Mouse (Mus musculus): Measurements from ENCODE around the gene Gif. TPM values are rescaled to one million over a fixed set of nuclear protein-coding genes. Genes with fewer than 3 reads are reported as not detected.

Gene Gif
- polyA plus RNA-seq, 1 experiment from 2014 or later, result not detected

DNA sequence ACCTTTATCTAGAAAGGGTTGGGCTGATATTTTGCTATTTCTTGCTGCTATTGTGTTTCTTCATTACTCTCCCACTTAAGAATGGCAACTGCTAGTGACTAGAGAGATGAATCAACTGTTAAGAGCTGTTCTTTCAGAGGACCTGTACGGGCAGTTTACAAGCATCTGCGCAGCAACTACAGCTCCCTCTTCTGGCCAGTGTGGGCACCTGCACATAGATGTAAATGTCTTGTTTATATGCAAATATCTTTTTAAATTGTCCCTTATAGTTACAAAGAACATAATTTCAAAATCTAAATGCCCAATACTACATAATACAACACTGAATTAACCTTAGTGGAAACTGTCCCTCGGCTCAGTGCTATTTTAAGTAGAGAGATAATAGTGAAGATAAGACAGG is 20.8 kb downstream of the Gif start:
- H3K27me3 ChIP-seq, result peaks cover 10% of the 10 kb centered on the region
- peaks cover 9% of the 10 kb centered on the region for H3K4me1 ChIP-seq
- no peak overlapping the region for H3K4me3 ChIP-seq
- no peak for ATAC-seq (ENCODE audit: low FRiP score, low read depth)
- no peak overlapping the region for H3K27ac ChIP-seq (replicated peaks)
- no peak overlapping the region for H3K4me2 ChIP-seq (replicated peaks)
- H3K36me3 ChIP-seq, result peaks cover 6% of the 10 kb centered on the region
- H3K9ac ChIP-seq (replicated peaks), result no peak overlapping the region
- 18% methylated on average over 3 of the region's 3 CpGs for WGBS
- H3K9me3 ChIP-seq, result no peaks in the 10 kb centered on the region

DNA sequence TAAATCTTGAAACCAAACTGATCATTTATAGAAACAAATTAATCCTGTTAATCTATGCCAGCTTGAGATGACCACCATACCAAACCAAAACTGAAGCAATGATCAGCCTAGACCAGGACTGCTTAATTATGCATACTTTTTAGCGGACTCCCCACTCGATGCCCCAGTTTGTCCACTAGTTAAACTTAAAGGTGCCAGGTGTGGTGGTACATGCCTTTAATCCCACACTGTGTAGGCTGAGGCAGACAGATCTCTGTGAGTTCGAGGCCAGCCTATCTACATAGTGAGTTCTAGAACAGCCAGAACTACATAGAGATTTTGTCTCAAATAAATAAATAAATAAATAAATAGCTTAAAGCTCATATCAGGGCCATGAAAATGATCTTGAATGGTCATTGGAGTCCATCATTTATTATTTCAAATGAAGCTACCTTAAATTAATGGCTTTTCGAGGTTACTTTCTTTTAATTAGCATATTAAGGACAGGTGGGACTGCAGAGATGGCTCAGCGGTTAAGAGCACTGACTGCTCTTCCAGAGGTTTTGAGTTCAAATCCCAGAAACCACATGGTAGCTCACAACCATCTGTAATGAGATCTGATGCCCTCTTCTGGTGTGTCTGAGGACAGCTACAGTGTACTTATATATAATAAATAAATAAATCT is 22.0 kb downstream of the Gif start:
- Histone ChIP-seq H3K9me3 (no peaks in the 10 kb centered on the region), H3K36me3 (peaks cover 18% of the 10 kb centered on the region), H3K4me3 (no peak overlapping the region), H3K4me1 (peaks cover 9% of the 10 kb centered on the region), H3K4me2 (replicated peaks) (peak overlapping the region; percentile 80), H3K27me3 (peaks cover 10% of the 10 kb centered on the region), H3K9ac (replicated peaks) (no peak overlapping the region), H3K27ac (replicated peaks) (no peak overlapping the region)
- 86% methylated on average over 5 of the region's 5 CpGs for WGBS
- no peak for ATAC-seq (ENCODE audit: low FRiP score, low read depth)

DNA sequence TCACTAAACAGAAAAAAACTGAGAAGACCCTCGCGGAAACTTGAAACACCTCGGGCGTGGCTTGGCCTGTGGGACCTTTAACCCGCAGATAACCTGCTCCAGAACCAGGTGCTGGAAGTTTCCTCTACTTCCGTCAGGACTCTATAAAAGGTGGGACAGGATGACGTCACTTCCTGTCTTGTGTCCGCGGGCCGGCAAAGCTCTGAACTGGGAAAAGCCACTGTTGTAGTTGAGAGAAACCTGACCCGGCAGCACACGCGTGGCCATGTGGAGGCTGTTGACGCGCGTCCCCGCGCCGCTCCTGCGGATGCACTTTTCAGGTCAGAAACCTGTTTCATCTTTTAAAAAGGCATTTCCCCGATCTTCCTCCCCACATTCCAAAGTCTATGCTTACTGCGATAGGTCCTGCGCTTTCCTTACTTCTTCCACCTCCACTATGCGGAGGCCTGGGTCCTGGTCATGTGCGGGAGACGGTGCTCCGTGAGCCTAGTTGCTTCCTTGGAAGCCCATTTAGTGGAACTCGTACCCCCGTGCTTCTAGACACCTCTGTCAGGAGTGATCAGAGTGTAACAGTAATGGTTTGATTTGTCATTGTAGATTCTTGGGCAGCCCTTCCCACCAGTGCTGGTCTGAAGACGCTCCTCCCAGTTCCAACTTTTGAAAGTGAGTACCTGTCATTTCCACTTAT is 23.0 kb downstream of the Gif start, which contains the start of gene Mrpl16:
Mrpl16 (plus strand) TSS at position 187 of the 688 bp plus-strand sequence.
- 2% methylated on average over 30 of the region's 30 CpGs for WGBS
- H3K4me1 ChIP-seq, result peaks cover 9% of the 10 kb centered on the region
- peak within 1 kb of the TSS; percentile 80 for H3K4me2 ChIP-seq (replicated peaks)
- H3K27me3 ChIP-seq, result peaks cover 10% of the 10 kb centered on the region
- ATAC-seq (ENCODE audit: low FRiP score, low read depth), result peak; percentile 93
- peak within 1 kb of the TSS; percentile 72 for H3K9ac ChIP-seq (replicated peaks)
- no peak within 1 kb of the TSS for H3K27ac ChIP-seq (replicated peaks)
- no peaks in the 10 kb centered on the region for H3K9me3 ChIP-seq
- H3K36me3 ChIP-seq, result peaks cover 28% of the 10 kb centered on the region
- H3K4me3 ChIP-seq, result peak within 1 kb of the TSS; percentile 61

DNA sequence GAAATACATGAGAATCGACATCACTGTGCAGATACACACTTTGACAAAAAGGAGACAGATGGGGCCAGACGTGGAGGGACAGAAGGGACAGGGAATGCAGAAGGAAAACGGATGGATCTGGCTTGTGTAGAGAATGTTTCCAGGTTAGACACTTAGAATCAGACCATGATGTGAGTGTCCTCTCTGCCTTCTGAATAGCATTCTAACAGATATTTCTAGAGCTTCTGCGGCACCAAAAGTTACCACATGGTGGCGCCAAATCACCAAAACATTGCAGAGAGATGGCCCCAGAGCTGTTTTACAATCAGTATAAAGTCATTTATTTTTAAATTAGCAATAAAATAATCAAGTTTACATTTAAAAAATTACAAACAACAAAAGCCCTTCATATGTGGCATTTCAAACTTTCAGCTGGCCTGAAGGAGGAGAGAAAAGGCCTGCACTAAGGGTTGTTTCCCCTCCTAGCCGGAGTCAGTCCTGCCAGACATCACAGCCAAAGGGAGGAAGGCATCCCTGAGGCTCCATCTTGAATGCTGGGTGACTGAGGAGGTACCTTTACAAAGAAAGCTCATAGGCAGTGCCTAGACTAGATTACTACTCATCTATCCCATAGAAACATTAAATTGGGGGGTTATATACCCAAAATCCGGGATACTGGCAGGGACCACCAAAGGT is 30.0 kb downstream of the Gif start:
- no peak overlapping the region for H3K9ac ChIP-seq (replicated peaks)
- H3K27ac ChIP-seq (replicated peaks), result no peak overlapping the region
- peaks cover 41% of the 10 kb centered on the region for H3K36me3 ChIP-seq
- H3K9me3 ChIP-seq, result no peaks in the 10 kb centered on the region
- peak; percentile 74 for ATAC-seq (ENCODE audit: low FRiP score, low read depth)
- H3K27me3 ChIP-seq, result no peaks in the 10 kb centered on the region
- H3K4me1 ChIP-seq, result no peaks in the 10 kb centered on the region
- 61% methylated on average over 7 of the region's 7 CpGs for WGBS
- H3K4me3 ChIP-seq, result no peak overlapping the region
- H3K4me2 ChIP-seq (replicated peaks), result no peak overlapping the region

DNA sequence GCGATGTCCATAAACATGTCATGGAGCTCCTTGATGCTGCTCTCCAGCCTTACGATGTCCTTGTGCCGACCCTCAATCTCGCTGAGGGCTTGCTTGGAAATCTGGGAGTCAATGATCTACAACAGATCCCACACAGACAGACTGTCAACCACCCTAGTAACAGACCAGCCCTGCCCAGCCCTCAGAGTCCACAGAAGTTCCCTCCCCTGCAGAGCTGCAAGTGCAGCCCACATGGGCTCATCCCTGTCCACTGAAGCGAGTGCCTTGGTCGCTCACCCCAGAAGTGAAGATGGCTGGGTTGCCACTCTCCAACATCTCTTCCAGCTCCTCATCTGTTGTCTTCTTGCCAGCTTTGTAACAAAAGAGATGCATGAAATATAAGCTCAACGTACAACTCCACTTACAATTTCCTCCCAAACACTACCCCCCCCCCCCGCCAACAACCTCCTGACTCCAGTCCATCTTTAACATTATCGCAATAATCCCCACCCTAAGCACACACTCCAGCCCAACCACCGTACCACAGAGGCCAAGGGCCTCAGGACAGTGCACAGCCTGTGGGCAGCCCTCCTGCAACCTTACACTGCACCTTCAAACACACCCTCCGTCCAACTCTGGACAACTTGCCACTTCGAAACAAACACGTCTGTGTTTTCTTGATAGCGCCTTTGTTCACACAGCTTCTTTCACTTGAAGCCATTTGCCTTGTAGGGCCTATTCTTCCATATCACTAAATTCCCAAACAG is 38.2 kb downstream of the Gif start:
- ATAC-seq (ENCODE audit: low FRiP score, low read depth), result no peak
- WGBS, result 94% methylated on average over 14 of the region's 14 CpGs

DNA sequence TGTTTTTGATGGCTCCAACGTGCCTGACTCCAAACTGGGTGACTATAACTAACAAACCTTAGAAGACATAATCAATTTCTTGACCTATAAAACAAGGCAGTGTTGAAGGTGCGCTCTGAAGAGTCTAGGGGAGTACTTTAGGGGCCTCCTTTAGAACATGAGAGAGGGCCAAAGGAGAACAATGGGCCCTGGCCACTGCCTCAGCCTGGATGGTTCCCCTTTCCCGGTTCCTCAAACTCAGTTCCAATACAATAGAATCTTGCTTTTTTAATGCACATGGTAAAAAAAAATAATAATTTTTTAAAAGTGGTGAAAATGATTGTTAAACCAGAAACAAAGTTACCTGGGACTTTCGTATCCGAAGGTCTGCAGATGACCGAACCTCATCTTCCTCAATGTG is 40.5 kb downstream of the Gif start:
- Histone ChIP-seq H3K9ac (replicated peaks) (no peak overlapping the region), H3K27ac (replicated peaks) (no peak overlapping the region), H3K4me1 (no peaks in the 10 kb centered on the region), H3K9me3 (no peaks in the 10 kb centered on the region), H3K4me2 (replicated peaks) (no peak overlapping the region), H3K36me3 (0 out of 2 replicates have a peak, but pooled peaks cover 2% of the 10 kb centered on the region), H3K27me3 (no peaks in the 10 kb centered on the region), H3K4me3 (no peak overlapping the region)
- 92% methylated on average over 6 of the region's 6 CpGs for WGBS
- ATAC-seq (ENCODE audit: low FRiP score, low read depth), result no peak

More for the DNA sequence above, 38.2 kb downstream of the Gif start:
- Histone ChIP-seq H3K4me1 (no peaks in the 10 kb centered on the region), H3K36me3 (0 out of 2 replicates have a peak, but pooled peaks cover 5% of the 10 kb centered on the region), H3K9ac (replicated peaks) (no peak overlapping the region), H3K4me3 (no peak overlapping the region), H3K4me2 (replicated peaks) (no peak overlapping the region), H3K27ac (replicated peaks) (no peak overlapping the region), H3K9me3 (no peaks in the 10 kb centered on the region), H3K27me3 (no peaks in the 10 kb centered on the region)

DNA sequence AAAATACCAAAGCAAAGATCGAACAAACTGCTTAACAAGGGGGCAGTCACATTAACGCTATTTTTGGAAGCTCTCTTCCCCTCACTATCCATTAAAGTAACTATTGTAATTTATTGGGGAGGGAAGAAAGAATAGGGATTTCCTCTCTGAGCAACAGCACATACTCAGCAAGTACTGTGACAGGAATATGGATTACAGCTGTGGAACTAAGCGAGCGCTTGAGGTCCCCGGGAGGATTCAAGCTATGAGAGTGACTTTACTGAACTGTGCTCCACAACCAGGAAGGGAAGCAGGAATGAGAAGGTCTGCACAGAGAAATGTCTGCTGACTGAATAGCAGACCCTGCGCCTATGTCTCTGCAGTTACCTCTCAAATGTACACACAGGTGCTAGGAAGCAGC is 41.5 kb downstream of the Gif start:
- ATAC-seq (ENCODE audit: low FRiP score, low read depth), result no peak
- no peak overlapping the region for H3K4me2 ChIP-seq (replicated peaks)
- H3K4me1 ChIP-seq, result no peaks in the 10 kb centered on the region
- H3K27me3 ChIP-seq, result no peaks in the 10 kb centered on the region
- no peak overlapping the region for H3K9ac ChIP-seq (replicated peaks)
- no peak overlapping the region for H3K4me3 ChIP-seq
- 91% methylated on average over 6 of the region's 6 CpGs for WGBS
- no peak overlapping the region for H3K27ac ChIP-seq (replicated peaks)
- no peaks in the 10 kb centered on the region for H3K9me3 ChIP-seq
- H3K36me3 ChIP-seq, result no peaks in the 10 kb centered on the region

DNA sequence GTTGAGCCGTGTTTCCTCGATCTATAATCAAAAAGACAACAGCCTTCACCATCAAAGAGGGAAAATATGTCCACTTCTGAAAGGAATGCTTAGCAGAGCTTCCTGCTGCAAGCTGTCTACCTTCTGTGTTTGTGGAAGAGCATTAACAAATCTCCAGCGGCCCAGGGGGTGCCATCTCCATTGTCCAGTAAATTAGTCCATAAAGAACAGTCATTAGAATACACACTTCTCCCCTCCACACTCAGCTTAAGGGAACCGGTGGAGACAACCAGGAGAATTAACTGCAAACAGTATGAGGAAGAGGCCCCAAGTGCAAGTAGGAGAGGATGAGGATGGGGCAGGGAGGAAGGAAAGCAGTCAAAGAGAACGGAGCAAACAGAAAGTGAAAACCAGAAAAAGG is 44.5 kb downstream of the Gif start:
- Histone ChIP-seq H3K4me3 (no peak overlapping the region), H3K4me1 (no peaks in the 10 kb centered on the region), H3K27me3 (no peaks in the 10 kb centered on the region), H3K9ac (replicated peaks) (no peak overlapping the region), H3K9me3 (no peaks in the 10 kb centered on the region), H3K4me2 (replicated peaks) (no peak overlapping the region), H3K36me3 (no peaks in the 10 kb centered on the region), H3K27ac (replicated peaks) (no peak overlapping the region)
- WGBS, result 65% methylated on average over 5 of the region's 5 CpGs
- no peak for ATAC-seq (ENCODE audit: low FRiP score, low read depth)

DNA sequence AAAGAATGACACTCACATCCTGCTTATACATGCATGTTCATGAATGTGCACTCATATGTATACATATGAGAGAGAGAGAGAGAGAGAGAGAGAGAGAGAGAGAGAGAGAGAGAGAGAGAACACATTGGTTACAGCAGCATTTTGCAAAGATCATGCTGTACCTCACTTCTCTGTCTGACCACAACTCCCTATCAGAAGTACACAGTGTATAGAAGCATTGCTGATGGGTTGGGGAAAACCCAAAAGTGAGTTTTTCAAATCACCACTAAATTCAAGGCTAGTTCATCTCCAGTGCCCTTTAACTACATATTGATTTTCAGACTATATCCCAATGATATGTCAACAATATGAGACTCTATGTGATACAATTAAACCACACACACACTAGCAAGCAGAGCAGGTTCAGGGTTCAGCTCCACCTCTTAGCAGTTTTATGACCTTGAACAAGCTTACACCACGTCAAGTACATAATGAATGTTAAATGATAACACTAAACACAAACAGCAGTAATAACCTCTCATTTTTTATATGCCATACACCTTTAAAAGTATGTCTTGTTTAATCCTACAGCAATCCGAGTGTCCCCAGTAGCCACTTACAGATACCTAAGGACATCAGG is 46.5 kb downstream of the Gif start:
- H3K36me3 ChIP-seq, result no peaks in the 10 kb centered on the region
- H3K27me3 ChIP-seq, result no peaks in the 10 kb centered on the region
- 89% methylated on average over 2 of the region's 2 CpGs for WGBS
- no peaks in the 10 kb centered on the region for H3K4me1 ChIP-seq
- H3K4me2 ChIP-seq (replicated peaks), result no peak overlapping the region
- H3K9ac ChIP-seq (replicated peaks), result no peak overlapping the region
- no peak for ATAC-seq (ENCODE audit: low FRiP score, low read depth)
- no peak overlapping the region for H3K27ac ChIP-seq (replicated peaks)
- H3K9me3 ChIP-seq, result no peaks in the 10 kb centered on the region
- no peak overlapping the region for H3K4me3 ChIP-seq

DNA sequence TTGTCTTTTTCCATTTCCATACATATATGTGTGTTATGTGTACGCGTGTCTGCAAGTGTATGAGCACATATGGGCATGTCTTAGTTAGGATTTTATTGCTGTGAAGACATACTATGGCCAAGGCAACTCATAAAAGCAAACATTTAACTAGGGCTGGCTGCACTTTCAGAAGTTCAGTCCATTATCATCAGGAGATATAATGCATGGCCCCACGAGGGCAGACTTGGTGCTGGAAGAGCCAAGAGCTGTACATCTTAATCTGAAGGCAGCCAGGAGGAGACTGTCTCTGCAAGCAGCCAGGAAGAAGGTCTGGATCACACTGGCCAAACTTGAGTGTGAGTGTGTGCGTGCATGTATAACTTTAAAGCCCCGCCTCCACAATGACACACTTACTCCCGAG is 47.1 kb downstream of the Gif start:
- ATAC-seq (ENCODE audit: low FRiP score, low read depth), result no peak
- Histone ChIP-seq H3K9ac (replicated peaks) (no peak overlapping the region), H3K4me2 (replicated peaks) (no peak overlapping the region), H3K27ac (replicated peaks) (no peak overlapping the region), H3K9me3 (no peaks in the 10 kb centered on the region), H3K4me3 (no peak overlapping the region), H3K36me3 (no peaks in the 10 kb centered on the region), H3K27me3 (no peaks in the 10 kb centered on the region), H3K4me1 (no peaks in the 10 kb centered on the region)
- 90% methylated on average over 6 of the region's 6 CpGs for WGBS

DNA sequence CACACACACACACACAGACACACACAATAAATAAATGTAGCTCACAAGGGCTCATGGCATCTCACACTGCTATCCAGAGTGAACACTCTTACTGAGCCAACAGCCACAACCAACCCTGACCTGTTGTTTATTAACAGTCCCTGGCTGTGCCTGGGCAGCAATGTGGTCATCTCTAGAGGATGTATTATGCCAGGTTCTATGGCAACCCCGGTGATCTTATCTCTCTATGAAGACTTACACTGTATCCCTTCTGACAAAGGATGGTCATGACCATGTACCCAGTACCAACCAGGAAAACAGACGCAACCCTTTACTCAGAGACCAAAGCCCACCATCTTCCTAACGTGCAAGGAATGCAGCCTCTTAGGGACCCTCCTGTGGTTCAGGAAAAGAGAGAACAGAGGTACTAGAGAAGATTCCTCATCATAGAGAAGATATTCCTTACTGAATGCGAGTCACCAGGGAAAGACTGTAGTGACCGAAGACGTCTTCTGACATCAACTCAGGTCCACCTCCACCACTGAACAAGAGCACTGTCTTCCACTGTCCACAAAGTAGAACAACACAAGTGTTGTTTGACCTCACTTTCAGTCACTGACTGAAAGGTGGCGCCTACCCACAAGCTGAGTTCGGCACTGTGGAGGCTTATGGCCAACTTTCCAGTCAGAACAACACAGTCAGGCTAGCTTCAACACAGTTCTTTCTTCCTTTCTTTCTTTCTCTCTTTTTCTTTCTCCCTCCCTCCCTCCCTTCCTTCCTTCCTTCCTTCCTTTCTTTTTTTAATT is 53.4 kb downstream of the Gif start:
- Histone ChIP-seq H3K36me3 (no peaks in the 10 kb centered on the region), H3K27ac (replicated peaks) (no peak overlapping the region), H3K9me3 (no peaks in the 10 kb centered on the region), H3K4me2 (replicated peaks) (no peak overlapping the region), H3K9ac (replicated peaks) (no peak overlapping the region), H3K4me3 (no peak overlapping the region), H3K27me3 (no peaks in the 10 kb centered on the region), H3K4me1 (no peaks in the 10 kb centered on the region)
- no peak for ATAC-seq (ENCODE audit: low FRiP score, low read depth)
- WGBS, result 76% methylated on average over 8 of the region's 8 CpGs

Data from midbrain, embryonic 12.5 days (tissue).